Mouse (Mus musculus): Measurements from ENCODE around the gene Epha4.

Gene Epha4

DNA sequence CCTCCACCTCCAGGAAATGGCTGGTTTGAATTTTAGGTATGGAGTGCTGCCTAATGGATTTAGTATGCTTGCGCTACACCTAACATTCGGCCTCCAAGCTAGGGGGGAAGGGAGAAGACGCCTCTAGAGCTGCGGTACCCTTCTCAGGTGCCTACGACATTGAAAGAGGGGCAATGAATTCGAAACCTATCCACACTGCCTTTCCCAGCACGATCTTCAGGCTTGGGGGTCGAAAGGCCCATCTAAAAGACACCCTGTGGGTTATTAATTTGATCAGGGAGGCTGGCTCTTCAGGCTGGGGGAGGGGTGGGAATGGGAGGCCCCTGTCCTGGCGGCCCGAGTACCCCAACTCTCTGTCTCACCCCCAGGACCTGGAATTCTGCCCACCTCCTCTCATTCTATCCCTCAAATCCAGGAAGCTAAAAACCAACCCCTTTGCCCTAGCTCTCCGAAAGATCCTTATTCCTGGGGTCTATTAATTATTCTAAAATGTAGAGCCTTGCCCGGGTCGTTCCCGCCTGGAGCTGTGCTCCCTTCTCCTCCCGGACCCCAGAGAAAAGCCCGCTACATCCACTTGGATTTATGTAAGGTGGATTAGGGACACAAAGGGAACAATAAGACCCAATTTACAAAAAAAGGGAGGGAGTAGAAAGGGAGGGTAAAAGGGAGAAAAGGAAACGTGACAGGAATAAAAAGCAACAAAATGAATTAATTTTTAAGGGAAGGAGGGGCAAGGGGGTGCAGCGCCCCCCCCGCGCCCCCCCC is 2.3 kb downstream of the Epha4 start:
- DNase-seq (ENCODE audit: low spot score) = no peak

DNA sequence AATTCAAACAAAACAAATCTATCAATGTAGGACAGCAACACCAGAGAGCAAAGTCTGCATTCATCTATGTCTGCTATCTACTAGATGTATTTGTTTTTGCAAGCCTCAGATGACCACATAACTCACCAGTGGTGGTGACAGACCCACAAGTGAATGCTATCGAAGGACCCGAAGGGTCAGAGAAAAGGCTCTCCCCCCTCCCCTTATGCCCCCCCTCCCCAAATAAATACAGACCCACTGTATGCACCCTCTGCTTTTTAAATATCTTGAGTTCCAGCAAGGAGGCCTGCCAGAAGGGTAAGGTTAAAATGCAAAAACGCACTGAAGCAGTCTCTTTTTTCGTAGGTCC is 2.9 kb downstream of the Epha4 start:
- no peak for DNase-seq (ENCODE audit: low spot score)

DNA sequence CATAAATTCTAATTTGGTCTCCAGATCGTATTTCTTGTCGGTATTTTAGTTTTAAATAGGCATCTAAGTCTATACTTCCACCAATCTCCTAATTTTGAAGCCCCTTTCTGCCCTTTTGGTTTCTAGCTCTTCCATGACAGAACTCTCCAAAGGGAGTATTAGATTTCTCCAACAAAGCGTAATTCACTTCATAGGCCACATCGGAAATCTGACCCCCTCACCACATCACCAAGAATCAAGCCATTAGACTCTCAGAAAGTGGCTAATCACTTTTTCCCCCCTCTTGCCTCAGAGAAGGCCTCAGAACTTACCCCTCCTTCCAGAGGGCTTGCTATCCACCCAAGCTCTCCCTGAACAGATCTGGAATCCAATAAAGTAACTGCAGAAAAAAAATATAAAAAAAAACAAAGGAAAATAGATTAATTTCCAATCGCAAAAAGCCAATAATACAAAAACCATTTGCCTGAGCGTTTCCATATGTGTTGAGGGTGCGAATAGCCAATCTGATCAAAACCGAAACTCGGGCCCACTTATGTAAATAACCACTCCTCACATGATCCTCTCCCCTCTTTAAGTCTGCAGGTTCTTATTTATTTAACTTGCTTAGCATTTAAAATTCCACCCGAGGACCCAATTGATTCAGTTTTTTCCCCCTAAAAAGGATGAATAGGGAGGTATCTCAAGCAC is 3.4 kb downstream of the Epha4 start:
- DNase-seq (ENCODE audit: low spot score) = no peak

DNA sequence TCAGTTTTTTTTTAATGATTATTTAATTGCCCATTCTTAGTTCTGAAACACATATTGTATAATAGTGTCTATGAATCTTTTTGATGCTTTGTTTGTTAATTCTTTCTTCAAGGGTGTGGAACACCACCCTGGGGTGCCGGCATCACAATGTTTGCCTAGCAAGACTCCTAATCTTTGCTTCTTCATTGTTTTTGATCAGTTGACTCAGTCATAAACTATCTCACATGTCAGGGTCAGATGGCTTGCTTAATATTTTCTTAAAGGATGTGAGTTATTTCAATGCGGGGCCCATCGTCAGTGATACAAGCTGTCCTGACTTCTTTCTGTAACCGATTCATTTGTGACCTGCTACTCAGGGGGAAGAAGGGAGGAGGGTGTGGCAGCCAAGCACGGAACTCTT is 4.3 kb downstream of the Epha4 start:
- no peak for DNase-seq (ENCODE audit: low spot score)

DNA sequence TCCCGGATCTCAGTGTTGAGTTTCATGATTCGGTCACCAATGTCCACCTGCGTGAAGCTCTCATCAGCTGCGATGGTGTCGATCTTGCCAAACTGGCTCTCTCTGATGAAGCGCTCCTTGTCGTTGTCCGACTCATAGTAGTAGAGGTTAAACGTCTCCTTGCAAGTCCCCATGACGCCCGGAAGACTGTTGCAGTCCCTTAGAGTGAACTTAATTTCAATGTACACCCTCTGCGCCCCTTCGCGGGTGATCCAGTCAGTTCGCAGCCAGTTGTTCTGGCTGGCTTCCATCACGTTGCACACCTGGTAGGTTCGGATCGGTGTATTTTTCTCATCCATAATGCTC is 8.1 kb downstream of the Epha4 start:
- no peak for DNase-seq (ENCODE audit: low spot score)

DNA sequence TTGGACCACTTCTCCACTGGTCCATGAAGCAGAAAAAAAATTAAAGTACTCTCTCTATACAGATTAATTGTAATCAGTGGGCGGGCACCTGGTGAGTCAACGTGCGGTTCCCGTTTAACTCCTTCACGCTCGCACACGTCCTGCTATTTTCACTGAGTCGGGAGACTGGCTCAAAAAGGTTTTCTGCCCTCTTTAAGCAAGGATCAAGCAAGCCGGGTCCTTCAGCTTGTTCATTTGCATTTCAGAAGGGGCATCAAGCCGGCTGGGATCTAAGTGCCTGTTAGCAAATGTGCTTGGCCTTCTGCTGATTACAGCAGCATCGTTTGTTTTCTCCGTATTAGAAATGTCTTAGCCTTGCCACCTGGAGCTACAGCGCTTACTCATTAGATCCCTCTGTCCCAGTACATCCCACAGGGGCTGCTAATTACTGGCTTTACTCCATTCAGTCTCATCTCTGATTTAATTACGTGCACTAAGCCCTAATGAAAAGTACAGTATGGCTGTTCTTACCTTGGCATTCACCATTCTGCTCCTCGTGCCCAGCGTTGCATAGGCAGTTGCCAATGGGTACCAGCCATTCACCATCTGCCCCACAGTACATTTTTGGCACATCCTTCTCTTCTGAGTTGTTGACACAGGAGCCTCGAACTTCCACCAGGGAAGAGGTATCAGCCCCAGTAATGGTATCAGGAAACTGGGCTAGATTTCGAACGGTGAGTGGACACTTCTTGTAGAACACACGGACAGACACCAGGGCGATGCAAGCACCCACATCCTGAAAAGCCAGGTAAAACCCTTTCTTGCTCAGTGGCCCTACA is 8.6 kb downstream of the Epha4 start:
- no peak for DNase-seq (ENCODE audit: low spot score)

DNA sequence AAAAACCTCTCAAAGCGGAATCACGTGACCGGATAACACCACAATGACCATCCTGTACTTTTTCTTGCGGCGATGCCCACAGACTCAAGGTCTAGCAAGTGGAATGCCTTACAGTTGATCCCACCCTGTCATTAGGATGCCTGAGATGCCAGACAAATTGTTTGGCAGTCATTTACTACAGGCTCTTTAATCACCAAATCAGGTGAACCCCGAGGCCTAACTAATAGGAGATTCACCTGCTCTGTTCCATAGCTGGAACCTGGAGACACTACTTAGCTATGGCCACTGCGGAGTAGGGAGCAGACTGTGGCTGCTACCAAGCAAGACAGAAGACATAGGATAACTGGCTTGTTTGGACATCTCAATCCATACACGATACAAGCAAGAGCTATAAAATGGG is 9.6 kb downstream of the Epha4 start:
- DNase-seq (ENCODE audit: low spot score) = no peak

DNA sequence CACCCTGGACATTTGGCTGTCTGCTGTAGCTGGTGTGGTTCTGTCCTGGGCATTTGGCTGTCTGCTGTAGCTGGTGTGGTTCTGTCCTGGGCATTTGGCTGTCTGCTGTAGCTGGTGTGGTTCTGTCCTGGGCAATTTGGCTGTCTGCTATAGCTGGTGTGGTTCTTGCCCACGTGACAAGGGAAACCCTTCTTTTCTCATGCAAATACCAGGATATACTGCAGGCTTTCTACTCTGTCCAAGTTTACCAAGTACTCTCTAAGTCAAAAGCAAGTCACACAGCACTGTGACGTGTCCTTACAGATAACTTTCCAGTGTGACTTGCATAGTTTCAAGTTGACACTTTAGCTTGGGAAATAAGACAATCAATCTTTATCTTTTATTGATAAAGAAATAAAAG is 10.1 kb downstream of the Epha4 start:
- no peak for DNase-seq (ENCODE audit: low spot score)

DNA sequence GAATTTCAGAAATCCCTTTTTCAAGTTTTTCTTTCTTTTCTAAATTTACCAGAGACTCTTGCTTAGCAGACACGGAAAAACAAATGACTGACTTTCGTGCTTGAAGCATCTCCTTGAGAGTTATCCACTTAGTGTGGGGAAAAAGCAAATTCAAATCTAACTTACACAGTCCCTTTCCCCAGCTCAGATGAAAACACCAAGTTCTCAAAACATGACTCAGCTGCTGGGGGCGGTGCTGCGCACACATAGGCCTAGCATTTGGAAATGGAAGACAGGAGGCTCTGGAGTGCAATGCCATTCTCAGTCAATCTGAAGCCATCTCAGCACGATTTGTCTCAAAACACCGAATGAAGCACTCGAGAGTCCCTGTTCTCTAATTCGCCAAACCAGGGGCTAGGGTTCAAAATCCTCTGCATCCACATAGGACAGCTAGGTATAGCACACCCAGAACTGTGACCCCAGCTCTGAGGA is 11.1 kb downstream of the Epha4 start:
- DNase-seq (ENCODE audit: low spot score) = no peak

DNA sequence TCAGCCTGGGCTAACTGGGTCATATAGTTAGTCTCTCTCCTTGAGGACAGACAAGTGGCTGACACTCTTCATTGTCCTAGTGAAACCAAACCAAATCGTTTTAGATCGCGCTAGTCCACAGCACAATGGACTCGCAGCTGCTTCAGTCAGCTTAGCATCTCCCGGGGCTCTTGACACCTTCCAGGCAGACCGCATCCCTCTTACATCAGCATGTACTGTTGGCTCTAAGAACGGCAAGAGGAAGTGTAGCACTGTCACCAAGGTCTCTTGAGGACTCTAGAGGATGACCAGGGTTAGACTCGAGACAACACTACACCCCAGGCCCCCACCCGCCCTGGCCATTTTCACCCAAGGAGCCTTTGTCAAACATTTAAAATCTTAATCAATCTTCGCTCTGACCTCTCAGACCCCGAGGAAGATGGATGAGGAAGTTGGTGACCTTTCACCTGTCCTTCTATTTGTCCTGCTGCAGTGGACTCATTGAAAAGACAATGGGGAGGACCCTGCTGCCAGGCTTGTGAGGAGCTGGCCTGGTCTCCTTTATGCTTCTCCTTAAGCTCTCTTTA is 12.3 kb downstream of the Epha4 start:
- DNase-seq (ENCODE audit: low spot score) = no peak

DNA sequence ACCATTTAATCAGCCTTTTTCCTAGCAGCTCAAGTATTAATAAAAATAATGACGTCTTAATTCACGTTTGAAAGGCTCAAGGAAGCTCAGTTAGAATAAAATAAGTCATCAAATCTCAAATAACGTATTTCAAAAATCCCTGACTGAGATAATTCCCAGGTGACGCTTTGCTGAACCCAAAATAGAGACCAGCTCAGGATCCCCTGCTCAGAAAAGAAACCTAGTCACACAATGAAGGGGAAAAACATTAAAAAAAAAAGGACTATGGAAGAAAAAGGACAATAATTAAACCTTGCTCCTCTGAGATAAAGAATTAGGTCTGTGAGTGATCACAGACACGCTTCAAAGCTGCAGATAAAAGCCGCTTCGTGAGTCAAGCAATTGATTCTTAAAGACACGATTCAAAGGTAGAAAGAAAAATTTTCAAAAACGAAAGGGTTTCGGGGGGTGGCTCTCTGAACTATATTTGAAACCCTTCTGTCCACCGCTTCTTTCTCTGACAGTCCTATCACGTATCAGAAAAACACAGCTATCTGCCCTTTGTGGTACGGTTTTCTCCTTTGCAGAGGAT is 13.4 kb downstream of the Epha4 start:
- DNase-seq (ENCODE audit: low spot score) = no peak

DNA sequence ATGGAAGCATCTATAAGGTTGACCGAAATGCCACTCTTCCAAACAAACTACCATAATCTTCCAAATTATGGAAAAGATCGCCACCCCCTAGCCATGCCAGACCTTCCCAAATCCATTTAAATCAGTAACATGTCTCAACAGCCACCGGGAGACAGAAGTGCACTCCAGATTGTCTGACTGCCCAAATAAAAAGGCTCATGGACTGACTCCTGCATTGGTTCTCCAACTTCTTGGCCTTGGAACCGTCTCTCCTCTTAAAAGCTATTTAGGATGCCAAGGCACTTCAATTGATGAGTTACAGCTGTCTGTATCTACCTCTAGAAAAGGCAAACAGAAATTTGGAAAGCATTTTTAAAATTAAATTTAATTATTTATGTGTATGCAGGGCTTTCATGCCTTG is 17.4 kb downstream of the Epha4 start:
- DNase-seq (ENCODE audit: low spot score) = no peak

DNA sequence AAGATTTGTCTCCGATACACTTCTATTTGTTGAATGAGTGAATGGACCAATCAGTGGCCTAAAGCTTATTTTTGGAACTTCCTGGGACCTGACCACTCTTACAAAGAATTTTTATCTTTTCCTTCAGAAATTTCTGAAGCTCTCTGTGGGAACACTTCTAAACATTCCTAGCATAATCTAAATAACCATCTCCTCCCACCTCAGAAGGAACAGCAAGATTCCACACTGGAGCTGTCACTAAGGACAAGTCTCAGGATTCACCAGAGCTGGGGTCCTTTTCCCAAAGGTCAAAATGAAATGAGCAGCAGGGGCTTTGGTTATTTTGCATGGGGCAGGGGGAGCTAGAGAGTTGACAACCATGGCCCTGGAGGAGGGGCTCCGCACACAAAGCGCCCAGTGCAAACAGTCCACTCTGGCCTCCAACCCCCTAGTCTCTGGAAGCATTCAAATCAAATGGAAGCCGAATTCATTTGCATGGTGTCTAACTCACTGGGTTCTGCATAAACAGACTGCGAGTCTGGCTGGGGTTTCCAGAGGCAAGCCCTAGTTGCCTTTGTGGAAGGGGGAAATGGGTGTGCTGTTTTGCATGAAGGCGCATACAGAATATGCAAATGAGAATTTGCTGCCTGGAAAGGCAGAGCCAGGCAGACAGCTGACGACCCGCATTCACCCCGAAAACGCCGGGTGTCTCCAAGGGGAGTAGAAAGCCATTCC is 18.3 kb downstream of the Epha4 start:
- no peak for DNase-seq (ENCODE audit: low spot score)

DNA sequence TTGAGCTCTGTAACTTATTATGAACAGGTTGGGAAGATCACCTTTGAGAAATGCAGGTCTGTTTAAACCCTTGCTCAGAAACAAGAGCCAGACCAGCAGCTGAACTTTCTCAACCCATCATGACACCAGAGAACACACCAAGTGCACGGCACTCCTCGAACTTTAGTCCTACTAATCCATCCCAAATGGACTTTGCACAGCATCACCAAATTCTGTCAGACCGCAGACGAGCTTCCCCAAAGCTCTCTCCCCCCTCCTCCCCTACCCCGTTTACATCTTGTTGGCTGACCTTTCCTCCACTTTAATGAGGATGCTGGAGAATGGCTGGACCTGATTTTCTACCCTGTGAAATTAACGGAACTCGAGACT is 19.1 kb downstream of the Epha4 start:
- no peak for DNase-seq (ENCODE audit: low spot score)

DNA sequence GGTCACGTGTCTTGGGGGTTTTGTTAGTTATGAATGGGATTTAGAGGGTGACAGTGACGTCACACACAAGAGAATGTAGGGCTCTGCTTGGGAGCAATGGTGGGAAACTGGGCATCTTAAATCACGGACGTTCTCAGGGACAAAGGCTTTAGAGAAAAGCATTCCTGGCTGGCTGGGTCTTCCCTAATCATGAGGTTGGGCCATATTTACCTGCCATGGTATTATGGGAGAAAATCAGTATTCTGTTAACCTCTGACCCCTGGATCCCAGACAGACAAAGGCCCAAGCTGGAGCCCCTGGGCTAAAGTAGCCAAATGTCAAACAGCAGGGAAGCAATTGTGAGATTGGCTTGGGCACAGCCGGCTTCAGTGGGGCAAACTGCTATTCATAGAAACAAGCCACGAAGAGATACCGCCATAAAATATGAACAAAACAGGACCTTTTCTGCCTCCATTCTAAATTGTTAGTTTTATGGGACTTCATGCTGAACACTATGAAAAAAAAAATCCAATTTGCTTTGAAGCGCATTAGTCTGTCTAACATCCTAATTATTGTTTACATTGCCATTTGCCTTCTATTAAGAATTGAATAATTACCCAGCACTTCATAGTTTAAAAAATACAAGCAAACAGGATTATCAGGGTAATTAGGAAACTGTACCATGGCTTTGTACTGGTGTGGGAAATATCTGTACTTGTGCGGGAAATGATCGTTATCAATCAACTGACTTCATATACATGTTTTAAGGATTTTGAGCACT is 19.7 kb downstream of the Epha4 start:
- no peak for DNase-seq (ENCODE audit: low spot score)

DNA sequence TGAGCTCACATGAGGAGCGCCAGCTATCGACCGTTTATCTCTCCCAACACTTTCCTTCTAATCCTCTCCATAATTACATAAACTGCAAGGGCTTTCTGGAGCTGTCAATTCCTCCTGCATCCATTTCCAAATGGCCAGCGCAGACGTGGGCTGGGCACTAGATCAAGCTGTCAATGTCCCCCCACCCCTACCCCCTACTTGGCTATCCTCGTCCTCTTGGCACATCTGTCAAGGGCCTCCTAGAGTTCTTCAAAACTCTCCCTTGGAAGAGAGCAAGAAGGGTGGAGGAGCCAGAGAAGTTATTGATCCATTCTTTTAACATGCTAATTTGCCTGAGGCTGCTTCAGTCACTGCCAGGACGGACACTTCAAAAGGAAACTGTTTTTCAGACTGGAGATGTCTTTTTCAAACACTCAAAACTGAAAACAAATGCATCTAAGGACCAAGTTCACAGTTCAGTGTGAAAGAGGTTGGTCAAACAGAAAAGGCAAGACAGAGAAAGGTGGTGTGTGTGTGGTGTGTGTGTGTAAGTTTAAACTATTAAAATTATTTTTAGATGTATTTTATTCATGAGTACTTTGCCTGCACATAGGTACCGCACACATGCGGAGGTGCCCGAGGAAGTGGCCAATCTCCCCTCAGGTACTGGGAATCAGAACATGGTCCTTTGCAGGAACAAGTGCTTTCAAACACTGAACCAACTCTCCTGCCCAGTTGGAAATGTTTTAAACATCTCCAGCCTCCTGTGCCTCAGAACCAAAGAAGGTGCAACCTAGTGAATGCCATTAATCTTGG is 20.9 kb downstream of the Epha4 start:
- DNase-seq (ENCODE audit: low spot score) = no peak

DNA sequence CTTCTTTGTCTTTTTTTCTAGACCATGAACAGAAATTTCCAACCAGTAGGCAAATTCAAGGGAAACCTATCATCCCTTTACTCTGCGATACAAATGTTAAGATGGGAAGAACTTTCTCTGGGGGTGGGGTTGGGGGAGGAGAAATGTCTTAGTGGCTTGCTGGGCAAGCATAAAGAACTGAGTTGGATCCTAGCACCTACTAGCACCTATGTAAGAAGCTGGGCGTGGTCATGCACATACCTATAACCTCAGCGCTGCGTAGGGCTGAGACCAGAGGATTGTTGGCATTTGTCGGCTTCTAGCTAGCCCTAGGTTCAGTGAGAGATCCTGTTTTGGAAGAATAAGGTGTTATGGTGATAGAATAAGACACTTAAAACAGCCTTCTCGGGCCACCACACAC is 24.7 kb downstream of the Epha4 start:
- DNase-seq (ENCODE audit: low spot score) = no peak

DNA sequence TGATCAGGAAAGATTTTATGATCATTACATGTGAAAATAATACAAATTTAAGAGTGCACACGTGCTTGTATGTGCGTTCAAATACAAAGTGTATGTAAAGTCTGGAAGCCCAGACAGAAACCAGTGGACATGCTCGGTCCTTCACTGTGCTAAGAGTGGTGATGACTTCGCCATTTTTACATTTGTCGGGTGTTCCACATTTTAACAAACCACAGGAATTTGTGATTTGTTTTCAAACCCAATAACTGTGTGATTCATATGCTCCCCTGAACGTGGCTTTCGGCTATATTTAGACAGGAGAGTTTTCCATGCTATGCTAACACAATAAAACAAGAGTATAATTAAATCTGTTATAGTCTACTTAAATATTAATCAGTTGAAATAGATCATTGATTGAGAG is 25.5 kb downstream of the Epha4 start:
- no peak for DNase-seq (ENCODE audit: low spot score)

DNA sequence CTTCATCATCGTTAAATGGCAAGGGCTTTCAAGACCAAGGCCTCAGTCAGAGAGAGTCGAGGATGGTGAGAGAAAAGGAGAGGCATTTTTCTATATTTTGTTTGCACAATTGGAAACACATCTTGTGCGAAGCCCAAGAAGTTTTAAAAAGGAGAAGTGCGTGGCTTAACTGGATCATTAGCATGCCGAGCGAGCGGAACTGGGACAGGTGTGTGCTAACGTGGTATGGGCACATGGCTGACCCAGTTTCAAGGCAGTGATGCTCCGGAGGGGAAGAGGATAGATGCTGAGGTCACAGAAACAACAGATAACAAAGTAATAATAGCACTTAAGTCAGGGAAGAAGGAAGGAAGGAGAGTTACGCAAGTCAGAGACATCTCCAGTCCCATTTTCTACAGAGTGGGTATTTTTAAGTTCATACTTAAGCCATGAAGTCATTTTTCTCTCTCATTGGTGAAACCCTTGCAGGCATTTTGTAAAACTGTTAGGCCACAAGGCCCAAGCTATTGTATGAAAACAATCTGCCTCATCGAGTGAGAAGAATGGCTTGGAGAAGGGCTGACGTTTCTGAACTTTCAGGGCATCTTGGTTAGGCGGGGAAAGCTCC is 26.9 kb downstream of the Epha4 start:
- DNase-seq (ENCODE audit: low spot score) = no peak
